Mouse (Mus musculus) left cerebral cortex, adult 18-20 months (tissue): ENCODE measurements around the gene Lrrn4cl. TPM values are rescaled to one million over a fixed set of nuclear protein-coding genes. Genes with fewer than 3 reads are reported as not detected.
"Not testable (repeated sequence)": the region's sequence is repeated elsewhere in the genome, so short reads cannot be mapped to it uniquely, and the experiment has no call there.

Experiments used
- DNase-seq, 2 experiments: peaks; one replicate each; pipeline ENCODE4 v3.0.0; 2021 to 2022; ENCODE audit warnings: low spot score in 2 of 2, mixed read lengths in 1 of 2
- total RNA-seq, 2 experiments: library from RNA; stranded (reverse); gene quantifications; 2 replicates each; pipeline ENCODE4 v1.2.3; 2021

Gene Lrrn4cl
- total RNA-seq, 2 experiments from 2014 or later = 1.2 to 1.7 TPM

- DNase-seq = peak; percentile 85 to 90
Measured at GRCm38 (mm10) chr19:8880311-8881033, 29.9 kb downstream of the Lrrn4cl start, which contains the start of gene Uqcc3. Uqcc3 (minus strand) TSS chr19:8880923.

- DNase-seq = no peak
Measured at GRCm38 (mm10) chr19:8881034-8881392, 30.4 kb downstream of the Lrrn4cl start.

GRCm38 (mm10) chr19:8883616-8884015, 33.0 kb downstream of the Lrrn4cl start, which contains the start of the genes Lbhd1 and Gm49403:
Lbhd1 (plus strand) TSS chr19:8883732.
Gm49403 (plus strand) TSS chr19:8883930.
- no peak for DNase-seq

GRCm38 (mm10) chr19:8886916-8887584, 36.5 kb downstream of the Lrrn4cl start:
- no peak for DNase-seq

- DNase-seq = no peak
Measured at GRCm38 (mm10) chr19:8887585-8888463, 37.3 kb downstream of the Lrrn4cl start.

GRCm38 (mm10) chr19:8888511-8889385, 38.2 kb downstream of the Lrrn4cl start, which contains the start of the genes 1810009A15Rik and Gm49416:
1810009A15Rik (plus strand) TSS chr19:8888853.
Gm49416 (plus strand) TSS chr19:8888926.
- peak; percentile 93 to 94 for DNase-seq

- DNase-seq = peak; percentile 84 to 87
Measured at GRCm38 (mm10) chr19:8892829-8893766, 42.5 kb downstream of the Lrrn4cl start, which contains the start of gene Ints5. Ints5 (plus strand) TSS chr19:8893005.

GRCm38 (mm10) chr19:8895397-8895960, 44.9 kb downstream of the Lrrn4cl start:
- DNase-seq = no peak

GRCm38 (mm10) chr19:8896231-8896630, 45.7 kb downstream of the Lrrn4cl start:
- not testable (repeated sequence) for DNase-seq

GRCm38 (mm10) chr19:8897211-8897864, 46.8 kb downstream of the Lrrn4cl start:
- DNase-seq = not testable (repeated sequence)

- DNase-seq = peak; percentile 95 to 99
Measured at GRCm38 (mm10) chr19:8897865-8898495, 47.4 kb downstream of the Lrrn4cl start, which contains the start of gene Ganab. Ganab (plus strand) TSS chr19:8898071.

- DNase-seq = no peak
Measured at GRCm38 (mm10) chr19:8898576-8898975, 48.0 kb downstream of the Lrrn4cl start.

- DNase-seq = no peak
Measured at GRCm38 (mm10) chr19:8899079-8899478, 48.5 kb downstream of the Lrrn4cl start.

GRCm38 (mm10) chr19:8903412-8903811, 52.8 kb downstream of the Lrrn4cl start:
- DNase-seq = no peak
